Mouse (Mus musculus) embryonic facial prominence, embryonic 13.5 days (tissue): ENCODE measurements around the gene E130114P18Rik. TPM values are rescaled to one million over a fixed set of nuclear protein-coding genes. Genes with fewer than 3 reads are reported as not detected.

Experiments used
- ATAC-seq: fragments of 200-750 bp; cut with Nextera tagmentation; 2 replicates; pipeline ENCODE4 v1.8.0; 2017; ENCODE audit warnings: low read depth; ENCODE audit not compliant: insufficient number of reproducible peaks, insufficient read depth, low FRiP score, low TSS enrichment
- H3K27ac ChIP-seq: fragments of 300-500 bp; sonication (generic); 2 replicates; pipeline ENCODE4 v1.5.1; 2015; ENCODE audit warnings: moderate library complexity, mild to moderate bottlenecking, inconsistent platforms
- H3K27me3 ChIP-seq: fragments of 300-500 bp; sonication (generic); 2 replicates; pipeline ENCODE4 v1.6.1; 2015; ENCODE audit warnings: mild to moderate bottlenecking, inconsistent platforms
- H3K36me3 ChIP-seq: fragments of 300-500 bp; sonication (generic); 2 replicates; pipeline ENCODE4 v1.6.1; 2015; ENCODE audit warnings: mild to moderate bottlenecking, inconsistent platforms
- H3K4me1 ChIP-seq: fragments of 300-500 bp; sonication (generic); 2 replicates; pipeline ENCODE4 v1.6.1; 2015; ENCODE audit warnings: inconsistent platforms
- H3K4me2 ChIP-seq: fragments of 300-500 bp; sonication (generic); 2 replicates; pipeline ENCODE4 v1.6.1; 2015; ENCODE audit warnings: moderate library complexity, mild to moderate bottlenecking, inconsistent platforms
- H3K4me3 ChIP-seq: fragments of 300-500 bp; sonication (generic); 2 replicates; pipeline ENCODE4 v1.5.1; 2015; ENCODE audit warnings: mild to moderate bottlenecking, inconsistent platforms
- H3K9ac ChIP-seq: fragments of 300-500 bp; sonication (generic); 2 replicates; pipeline ENCODE4 v1.6.1; 2015; ENCODE audit warnings: mild to moderate bottlenecking, inconsistent platforms
- H3K9me3 ChIP-seq: fragments of 300-500 bp; sonication (generic); 2 replicates; pipeline ENCODE4 v1.6.1; 2016; ENCODE audit warnings: inconsistent platforms
- WGBS: fragments of 180-500 bp; shearing (Covaris S2); methylation state at CpG from one replicate; pipeline ENCODE4 v1.1.7; 2015; ENCODE audit warnings: mixed read lengths; 5-methylcytosine and 5-hydroxymethylcytosine counted together
- polyA plus RNA-seq: library from polyadenylated mRNA; unstranded; fragments of >200 nt; fragmentation: Nextera tagmentation; extraction: Ambion mirVana; gene quantifications from 2 replicates; pipeline ENCODE4 v1.2.1, GENCODE M21; 2015

The E130114P18Rik gene
- 5.0 and 7.5 TPM in 2 replicates for polyA plus RNA-seq

DNA sequence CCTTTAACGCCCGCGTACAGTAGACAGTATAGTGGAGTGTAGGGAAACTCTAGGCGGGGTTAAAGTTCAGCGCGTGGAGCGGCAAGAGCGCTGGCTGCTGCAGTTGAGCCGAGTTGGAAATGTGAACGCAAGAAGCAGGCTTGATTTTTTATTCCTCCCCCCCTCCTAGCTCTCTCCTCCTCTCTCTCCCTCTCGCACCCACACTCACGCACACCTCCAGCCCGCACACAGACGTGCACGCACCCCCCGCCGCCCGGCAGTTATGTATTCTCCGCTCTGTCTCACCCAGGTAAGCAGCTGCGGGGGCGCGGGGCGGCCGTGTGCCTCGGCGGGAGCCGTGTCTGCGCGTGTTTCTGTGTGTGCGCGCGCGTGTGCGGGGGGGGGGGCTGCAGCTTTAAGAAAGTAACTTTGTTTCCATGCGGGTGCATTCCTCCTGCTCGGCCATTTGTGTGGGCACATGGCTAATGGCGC, at the start of gene E130114P18Rik:
Gene E130114P18Rik (minus strand): TSS at position 373 of the 471 bp plus-strand sequence.
- under 1% methylated on average over 37 of the region's 37 CpGs for WGBS
- peak within 1 kb of the TSS; percentile 96 for H3K27ac ChIP-seq
- no peaks in the 10 kb centered on the region for H3K27me3 ChIP-seq

DNA sequence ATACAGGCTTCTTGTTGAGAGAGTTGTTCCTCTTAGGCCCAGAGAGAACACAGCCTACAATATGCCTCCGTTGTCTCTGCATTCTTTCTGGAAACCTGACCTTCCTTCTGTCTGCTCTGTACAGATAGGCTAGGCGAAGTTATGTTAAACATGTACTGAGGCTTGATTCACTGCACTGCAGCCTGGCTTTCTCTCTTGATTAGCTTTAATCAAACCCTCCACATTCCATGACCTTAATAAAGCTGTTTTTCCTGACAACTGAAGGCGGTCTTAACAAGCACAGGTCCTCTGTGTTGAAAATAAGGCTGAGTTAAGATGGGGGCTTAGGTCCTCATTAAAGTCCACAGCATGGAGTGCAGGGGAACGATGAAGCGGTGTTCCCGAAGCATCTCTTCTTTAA, 49.2 kb upstream of the E130114P18Rik start:
- Histone ChIP-seq H3K4me2 (no peak overlapping the region), H3K27me3 (no peaks in the 10 kb centered on the region), H3K9ac (no peak overlapping the region), H3K9me3 (no peaks in the 10 kb centered on the region), H3K27ac (peak overlapping the region; percentile 40; the same call in 1 of the 2 replicates), H3K4me3 (no peak overlapping the region), H3K36me3 (no peaks in the 10 kb centered on the region; the same call in 1 of the 2 replicates), H3K4me1 (peaks cover 63% of the 10 kb centered on the region)
- 41% methylated on average over 6 of the region's 6 CpGs for WGBS
- no peak for ATAC-seq

More for the DNA sequence above, at the start of gene E130114P18Rik:
- peak within 1 kb of the TSS; percentile 99 for H3K9ac ChIP-seq
- peaks cover 26% of the 10 kb centered on the region for H3K4me1 ChIP-seq
- H3K4me3 ChIP-seq = peak within 1 kb of the TSS; percentile 82
- no peaks in the 10 kb centered on the region for H3K9me3 ChIP-seq
- peaks cover 2% of the 10 kb centered on the region; the same call in 1 of the 2 replicates for H3K36me3 ChIP-seq
- H3K4me2 ChIP-seq = peak within 1 kb of the TSS; percentile 79
- ATAC-seq = peak; percentile 65

DNA sequence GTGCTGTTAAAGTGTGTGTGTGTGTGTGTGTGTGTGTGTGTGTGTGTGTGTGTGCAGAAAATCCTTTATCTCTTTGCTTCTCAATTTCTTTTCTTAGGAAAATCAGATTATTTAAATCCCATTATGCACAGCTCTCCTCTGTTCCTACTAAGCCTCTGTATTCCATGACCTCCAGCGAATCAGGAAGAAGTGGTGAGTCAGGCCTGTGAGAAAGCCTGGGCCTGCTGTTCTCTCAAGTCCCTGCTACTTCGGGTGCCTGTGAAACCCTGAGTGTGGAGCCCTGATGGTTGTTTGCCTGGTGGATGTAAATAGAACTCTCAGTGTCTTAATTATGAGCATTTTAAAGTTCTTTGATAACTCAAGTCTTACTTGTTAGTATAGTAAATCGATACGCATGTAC, 48.0 kb upstream of the E130114P18Rik start:
- peaks cover 51% of the 10 kb centered on the region for H3K4me1 ChIP-seq
- H3K4me3 ChIP-seq = no peak overlapping the region
- no peak overlapping the region for H3K9ac ChIP-seq
- H3K27me3 ChIP-seq = no peaks in the 10 kb centered on the region
- no peak overlapping the region for H3K27ac ChIP-seq
- no peak for ATAC-seq
- H3K9me3 ChIP-seq = no peaks in the 10 kb centered on the region
- 60% methylated on average over 4 of the region's 4 CpGs for WGBS
- no peak overlapping the region for H3K4me2 ChIP-seq
- H3K36me3 ChIP-seq = no peaks in the 10 kb centered on the region; the same call in 1 of the 2 replicates

DNA sequence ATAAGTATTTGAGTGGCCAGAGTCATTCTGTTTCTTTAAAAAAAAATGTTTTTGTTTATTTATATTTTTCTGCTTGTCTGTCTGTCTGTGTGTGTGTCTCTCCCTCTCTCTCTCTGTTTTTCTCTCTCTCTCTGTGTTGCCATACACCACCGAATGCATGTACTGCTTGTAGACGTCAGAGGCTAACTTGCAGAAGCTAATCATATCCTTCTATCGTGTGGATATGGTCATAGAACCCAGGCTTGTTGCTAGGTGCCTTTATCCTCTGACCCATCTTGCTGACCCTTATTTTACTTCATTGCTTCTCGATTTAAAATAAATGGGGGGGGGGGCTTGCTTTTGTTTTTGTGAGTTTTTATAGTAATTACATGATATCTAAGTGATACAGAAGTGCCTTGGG, 47.6 kb upstream of the E130114P18Rik start:
- Histone ChIP-seq H3K4me3 (no peak overlapping the region), H3K9ac (no peak overlapping the region), H3K4me1 (peaks cover 48% of the 10 kb centered on the region), H3K9me3 (no peaks in the 10 kb centered on the region), H3K27me3 (no peaks in the 10 kb centered on the region), H3K4me2 (no peak overlapping the region), H3K27ac (no peak overlapping the region), H3K36me3 (no peaks in the 10 kb centered on the region)
- 73% methylated on average over 4 of the region's 4 CpGs for WGBS
- no peak for ATAC-seq

DNA sequence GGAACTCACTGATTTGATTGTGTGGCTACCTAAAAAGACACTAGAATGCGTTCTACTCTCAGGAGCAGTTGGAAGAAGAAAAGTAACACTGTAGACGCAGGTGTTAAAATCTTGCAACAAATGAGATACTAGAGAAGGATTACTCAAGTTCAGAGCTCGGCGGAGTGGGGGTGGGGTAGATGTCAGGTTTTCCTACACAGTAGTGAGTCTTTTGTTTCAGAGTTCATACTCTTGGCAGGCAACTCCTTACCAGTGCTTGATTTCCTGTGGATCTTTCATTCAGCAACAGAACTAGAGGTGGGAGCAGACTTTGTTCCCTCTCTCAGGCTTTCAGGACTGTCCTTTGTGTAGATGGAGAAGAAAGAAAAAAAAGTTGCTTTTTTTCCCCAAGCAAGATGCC, 46.6 kb upstream of the E130114P18Rik start:
- no peaks in the 10 kb centered on the region for H3K27me3 ChIP-seq
- no peak overlapping the region for H3K4me3 ChIP-seq
- 74% methylated on average over 4 of the region's 4 CpGs for WGBS
- no peak for ATAC-seq
- no peak overlapping the region for H3K27ac ChIP-seq
- H3K4me1 ChIP-seq = peaks cover 43% of the 10 kb centered on the region
- no peaks in the 10 kb centered on the region for H3K36me3 ChIP-seq
- H3K9ac ChIP-seq = no peak overlapping the region
- no peaks in the 10 kb centered on the region for H3K9me3 ChIP-seq
- no peak overlapping the region for H3K4me2 ChIP-seq

DNA sequence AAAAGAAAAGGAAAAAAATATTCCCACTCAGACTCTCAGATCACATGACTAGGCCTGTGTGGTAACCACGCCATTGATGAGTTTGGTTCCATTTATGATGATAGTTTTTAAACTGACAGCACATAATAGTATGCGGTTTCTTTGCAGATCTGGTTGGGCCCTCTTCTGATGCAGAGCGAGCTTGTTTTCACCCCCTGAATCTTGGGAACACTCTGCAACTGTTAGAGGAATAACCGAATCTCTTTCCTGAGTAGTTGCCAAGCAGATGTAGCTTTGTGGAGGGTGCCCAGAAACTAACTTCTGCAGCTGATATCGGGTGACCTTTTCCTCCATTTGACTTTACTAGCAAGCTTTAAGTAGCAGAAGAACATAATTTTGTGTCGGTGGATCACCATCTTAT, 45.6 kb upstream of the E130114P18Rik start:
- 78% methylated on average over 6 of the region's 6 CpGs for WGBS
- Histone ChIP-seq H3K27me3 (no peaks in the 10 kb centered on the region), H3K36me3 (no peaks in the 10 kb centered on the region), H3K4me3 (no peak overlapping the region), H3K9ac (no peak overlapping the region), H3K9me3 (no peaks in the 10 kb centered on the region), H3K27ac (no peak overlapping the region), H3K4me1 (peaks cover 50% of the 10 kb centered on the region), H3K4me2 (no peak overlapping the region)
- ATAC-seq = no peak

DNA sequence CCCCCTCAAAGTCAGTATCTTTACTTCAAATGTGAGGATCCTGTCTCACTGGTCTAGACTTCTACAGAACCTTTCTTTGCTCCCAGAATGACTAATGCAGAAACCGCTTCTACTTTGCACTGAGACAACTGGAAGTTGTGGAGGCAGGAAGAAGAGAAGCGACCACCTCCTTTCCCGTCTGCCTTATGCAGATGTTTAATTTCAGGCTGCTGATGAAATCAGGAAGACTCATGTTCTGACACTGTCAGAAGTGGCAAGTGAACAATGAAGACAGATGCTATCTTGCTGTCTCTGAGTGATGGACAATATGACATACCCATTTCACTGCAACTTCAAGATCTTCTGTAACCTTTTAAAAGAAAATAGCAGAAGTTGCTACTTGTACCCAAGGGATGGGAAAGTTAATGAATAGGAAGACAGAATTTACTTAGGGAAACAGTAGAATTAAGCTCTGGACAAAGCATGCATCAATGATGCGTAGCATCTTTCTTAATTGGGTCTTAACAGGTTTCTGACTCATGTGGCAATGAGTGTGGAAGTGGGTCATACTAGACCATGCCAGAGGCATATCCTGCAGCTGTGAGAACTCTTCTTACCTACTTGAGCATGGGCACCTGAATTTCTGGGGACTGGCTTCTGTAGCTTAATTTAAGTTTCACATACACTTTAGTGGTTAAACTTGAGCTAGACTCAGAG, 43.8 kb upstream of the E130114P18Rik start:
- Histone ChIP-seq H3K4me1 (peaks cover 44% of the 10 kb centered on the region), H3K36me3 (no peaks in the 10 kb centered on the region), H3K4me2 (no peak overlapping the region), H3K27me3 (no peaks in the 10 kb centered on the region), H3K9me3 (no peaks in the 10 kb centered on the region), H3K9ac (no peak overlapping the region), H3K27ac (no peak overlapping the region), H3K4me3 (no peak overlapping the region)
- WGBS = 77% methylated on average over 4 of the region's 4 CpGs
- no peak for ATAC-seq

DNA sequence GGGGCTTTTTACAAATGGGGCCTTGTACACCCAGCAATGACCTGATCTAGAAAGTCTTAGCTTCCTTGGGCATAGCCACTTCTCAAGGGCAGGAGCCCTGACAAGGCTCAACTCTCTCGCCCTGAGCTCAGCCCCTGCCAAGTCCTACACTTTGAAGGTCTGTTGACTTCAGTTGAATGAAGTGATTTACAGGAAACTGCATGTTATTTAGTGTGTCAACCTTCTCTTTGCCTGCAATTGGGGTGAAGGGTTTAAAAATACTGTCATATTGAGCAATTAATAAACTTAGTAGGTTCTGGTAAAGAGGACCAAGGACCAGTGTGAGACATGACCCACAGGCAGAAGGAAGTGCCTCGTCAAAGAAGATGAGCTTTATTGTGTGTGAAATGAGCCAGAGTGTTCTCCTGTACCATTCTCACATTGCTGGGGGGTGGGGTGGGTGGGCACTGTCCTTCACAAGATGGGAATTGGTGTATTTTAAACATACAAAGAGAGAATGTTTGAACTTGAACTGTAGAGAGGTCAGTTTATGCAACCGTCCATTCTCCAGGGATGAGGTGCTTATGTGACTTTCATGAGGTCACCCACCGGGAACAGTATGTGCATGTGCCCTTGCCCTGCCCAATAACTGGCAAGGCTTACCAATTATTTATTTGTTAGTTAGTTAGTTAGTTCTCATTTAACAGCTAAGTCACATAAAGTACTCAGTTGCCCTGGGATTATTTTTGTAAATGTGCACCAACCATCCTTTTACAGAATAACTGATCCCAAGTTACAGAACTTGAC, 42.8 kb upstream of the E130114P18Rik start:
- no peak for ATAC-seq
- Histone ChIP-seq H3K9ac (no peak overlapping the region), H3K4me1 (peaks cover 38% of the 10 kb centered on the region), H3K27ac (no peak overlapping the region), H3K4me2 (no peak overlapping the region), H3K27me3 (no peaks in the 10 kb centered on the region), H3K9me3 (no peaks in the 10 kb centered on the region), H3K36me3 (no peaks in the 10 kb centered on the region), H3K4me3 (no peak overlapping the region)
- 88% methylated on average over 4 of the region's 4 CpGs for WGBS

DNA sequence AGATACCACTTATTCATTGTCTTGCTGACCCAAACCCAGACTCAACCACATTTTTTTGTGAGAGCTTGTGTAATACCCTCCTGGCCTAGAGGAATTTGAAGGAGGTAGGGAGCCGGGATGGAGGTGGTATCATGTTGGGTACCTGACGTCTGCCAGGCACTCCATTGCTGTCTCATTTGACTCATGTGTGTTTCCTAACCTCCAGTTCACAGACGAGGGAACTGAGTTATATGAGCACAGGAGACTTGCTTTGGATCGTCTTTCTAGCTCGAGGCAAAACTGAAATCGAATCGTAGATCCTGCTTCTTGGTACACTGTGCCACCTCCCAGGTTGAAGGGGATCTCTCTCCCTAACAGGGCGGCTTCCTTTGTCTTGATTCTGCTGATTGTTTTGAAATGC, 41.2 kb upstream of the E130114P18Rik start:
- Histone ChIP-seq H3K4me2 (no peak overlapping the region), H3K36me3 (no peaks in the 10 kb centered on the region), H3K27me3 (no peaks in the 10 kb centered on the region), H3K9me3 (no peaks in the 10 kb centered on the region), H3K27ac (0 out of 2 replicates have a peak overlapping the region, but pooled peaks have one; percentile 24), H3K4me3 (no peak overlapping the region), H3K9ac (no peak overlapping the region), H3K4me1 (peaks cover 26% of the 10 kb centered on the region)
- ATAC-seq = no peak
- WGBS = 27% methylated on average over 8 of the region's 8 CpGs

DNA sequence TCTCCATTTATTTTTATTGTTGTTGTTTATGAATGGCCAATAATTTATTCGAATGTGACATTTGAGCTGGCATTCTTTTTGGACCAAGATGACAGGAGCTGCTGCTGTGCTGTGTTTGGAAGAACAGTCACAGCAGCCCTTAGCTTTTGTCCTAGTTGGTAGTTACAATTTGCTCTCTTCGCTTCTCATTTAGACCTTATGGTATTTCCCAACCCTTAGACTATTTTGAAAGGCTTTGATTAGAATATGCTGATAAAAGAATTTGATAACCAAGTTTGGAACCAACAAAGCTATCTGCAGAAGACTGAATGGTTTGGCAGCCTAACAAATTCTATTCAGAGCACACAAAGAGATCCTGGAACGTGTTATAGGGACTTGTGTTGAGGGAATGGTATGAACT, 40.6 kb upstream of the E130114P18Rik start:
- H3K27ac ChIP-seq = no peak overlapping the region
- H3K36me3 ChIP-seq = no peaks in the 10 kb centered on the region
- 64% methylated on average over 3 of the region's 3 CpGs for WGBS
- H3K4me1 ChIP-seq = peaks cover 24% of the 10 kb centered on the region
- no peak for ATAC-seq
- no peak overlapping the region for H3K9ac ChIP-seq
- H3K27me3 ChIP-seq = no peaks in the 10 kb centered on the region
- H3K9me3 ChIP-seq = no peaks in the 10 kb centered on the region
- no peak overlapping the region for H3K4me2 ChIP-seq
- H3K4me3 ChIP-seq = no peak overlapping the region

DNA sequence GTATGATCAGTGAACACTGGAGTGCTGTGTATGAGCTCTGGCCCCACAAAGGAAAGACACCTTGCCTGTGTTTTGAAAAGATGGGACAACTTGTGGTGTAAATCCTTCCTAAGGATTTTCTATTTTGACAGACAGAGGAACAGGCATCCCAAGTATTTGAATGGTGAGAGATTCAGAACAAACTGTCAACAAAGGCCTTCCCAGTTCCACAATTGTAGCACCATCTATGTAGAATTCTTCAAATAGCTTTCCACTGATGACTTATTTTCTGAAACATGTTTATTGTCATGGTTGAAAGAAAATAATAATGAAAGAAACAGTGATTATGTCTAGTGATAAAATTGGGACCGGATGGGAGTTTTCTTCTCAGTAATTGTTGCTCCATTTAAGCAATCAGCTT, 39.9 kb upstream of the E130114P18Rik start:
- peaks cover 19% of the 10 kb centered on the region for H3K4me1 ChIP-seq
- no peak overlapping the region for H3K27ac ChIP-seq
- 40% methylated on average over 1 of the region's 1 CpGs for WGBS
- H3K27me3 ChIP-seq = no peaks in the 10 kb centered on the region
- no peak overlapping the region for H3K4me3 ChIP-seq
- no peaks in the 10 kb centered on the region for H3K36me3 ChIP-seq
- ATAC-seq = no peak
- no peak overlapping the region for H3K9ac ChIP-seq
- no peaks in the 10 kb centered on the region for H3K9me3 ChIP-seq
- H3K4me2 ChIP-seq = no peak overlapping the region

DNA sequence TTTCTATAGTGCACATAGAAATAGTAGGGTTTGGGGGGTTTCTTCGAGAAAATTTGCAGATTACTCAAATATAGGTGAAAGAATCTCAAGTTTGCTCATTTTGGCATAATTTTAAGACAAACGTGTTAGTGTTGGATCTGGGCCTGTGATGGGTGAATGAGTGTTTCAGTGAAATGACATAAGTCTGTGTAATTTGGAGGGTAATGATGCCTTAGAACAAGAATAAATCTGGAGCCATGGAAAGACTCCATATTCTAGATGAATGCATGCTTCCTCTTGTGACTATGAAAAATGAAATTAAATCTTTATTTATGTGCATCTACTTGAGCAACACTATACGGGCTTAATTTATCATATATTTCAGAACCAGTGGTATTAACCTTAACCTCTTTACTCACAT, 38.9 kb upstream of the E130114P18Rik start:
- no peak for ATAC-seq
- no peaks in the 10 kb centered on the region for H3K36me3 ChIP-seq
- H3K4me2 ChIP-seq = no peak overlapping the region
- no peak overlapping the region for H3K27ac ChIP-seq
- 86% methylated on average over 3 of the region's 3 CpGs for WGBS
- peaks cover 19% of the 10 kb centered on the region for H3K4me1 ChIP-seq
- no peaks in the 10 kb centered on the region for H3K9me3 ChIP-seq
- H3K4me3 ChIP-seq = no peak overlapping the region
- no peaks in the 10 kb centered on the region for H3K27me3 ChIP-seq
- H3K9ac ChIP-seq = no peak overlapping the region
